Mouse (Mus musculus) brain, embryonic 14.5 days (tissue): ENCODE results near the gene Arl6ip1.

Source experiments
- CTCF ChIP-seq: fragments of 200-500 bp; IDR thresholded peaks from 2 replicates; pipeline ENCODE4 v1.5.1; 2012; ENCODE audit warnings: inconsistent platforms, mild to moderate bottlenecking, moderate library complexity, borderline replicate concordance; ENCODE audit not compliant: insufficient read depth, insufficient read length; ENCODE audit errors: extremely low read depth
- POLR2A ChIP-seq: fragments of 200-500 bp; IDR thresholded peaks from 2 replicates; pipeline ENCODE4 v1.6.1; 2012; ENCODE audit warnings: mild to moderate bottlenecking, inconsistent platforms, borderline replicate concordance; ENCODE audit not compliant: poor library complexity, insufficient read depth, insufficient read length, severe bottlenecking; ENCODE audit errors: extremely low read depth

- TF ChIP-seq CTCF (no peak), POLR2A (no peak)
Observed at GRCm38 (mm10) chr7:118163006-118163405, 33.5 kb upstream of the Arl6ip1 start.
